Mouse (Mus musculus) heart, postnatal 4 days (tissue): ENCODE measurements around the gene Vmn2r84. TPM values are rescaled to one million over a fixed set of nuclear protein-coding genes. Genes with fewer than 3 reads are reported as not detected.
"Not testable (repeated sequence)": the region's sequence is repeated elsewhere in the genome, so short reads cannot be mapped to it uniquely, and the experiment has no call there.

ENCODE experiments used
- DNase-seq: peaks from one replicate; pipeline ENCODE4 v3.0.0; 2021
- total RNA-seq, 2 experiments: library from RNA; stranded (reverse); gene quantifications; 2 replicates each; pipeline ENCODE4 v1.2.3; 2021

The Vmn2r84 gene
- total RNA-seq, result not detected

- DNase-seq, result no peak
Observed at GRCm38 (mm10) chr10:130394232-130394631, at the start of gene Vmn2r84. Vmn2r84 (minus strand) TSS chr10:130394332.

- DNase-seq, result not testable (repeated sequence)
Observed at GRCm38 (mm10) chr10:130434185-130434898, 40.2 kb upstream of the Vmn2r84 start.

- DNase-seq, result not testable (repeated sequence)
Observed at GRCm38 (mm10) chr10:130429603-130430002, 35.5 kb upstream of the Vmn2r84 start, which contains the start of gene Vmn2r85. Vmn2r85 (minus strand) TSS chr10:130429703.

GRCm38 (mm10) chr10:130422368-130422767, 28.2 kb upstream of the Vmn2r84 start:
- not testable (repeated sequence) for DNase-seq

- DNase-seq, result no peak
Observed at GRCm38 (mm10) chr10:130420401-130420800, 26.3 kb upstream of the Vmn2r84 start.

GRCm38 (mm10) chr10:130419954-130420353, 25.8 kb upstream of the Vmn2r84 start:
- not testable (repeated sequence) for DNase-seq

GRCm38 (mm10) chr10:130416352-130416751, 22.2 kb upstream of the Vmn2r84 start:
- DNase-seq, result not testable (repeated sequence)

- not testable (repeated sequence) for DNase-seq
Observed at GRCm38 (mm10) chr10:130412167-130412698, 18.1 kb upstream of the Vmn2r84 start.

GRCm38 (mm10) chr10:130375145-130375544, 19.0 kb downstream of the Vmn2r84 start:
- DNase-seq, result no peak

- DNase-seq, result no peak
Observed at GRCm38 (mm10) chr10:130372491-130373173, 21.5 kb downstream of the Vmn2r84 start.

- no peak for DNase-seq
Observed at GRCm38 (mm10) chr10:130371644-130372043, 22.5 kb downstream of the Vmn2r84 start.

GRCm38 (mm10) chr10:130370005-130370682, 24.0 kb downstream of the Vmn2r84 start:
- DNase-seq, result no peak

GRCm38 (mm10) chr10:130368384-130368783, 25.7 kb downstream of the Vmn2r84 start:
- no peak for DNase-seq

- no peak for DNase-seq
Observed at GRCm38 (mm10) chr10:130364766-130365165, 29.4 kb downstream of the Vmn2r84 start.

GRCm38 (mm10) chr10:130363438-130364164, 30.5 kb downstream of the Vmn2r84 start:
- no peak for DNase-seq

GRCm38 (mm10) chr10:130344056-130344455, 50.1 kb downstream of the Vmn2r84 start:
- DNase-seq, result no peak

- not testable (repeated sequence) for DNase-seq
Observed at GRCm38 (mm10) chr10:130340050-130340449, 54.1 kb downstream of the Vmn2r84 start.

- DNase-seq, result no peak
Observed at GRCm38 (mm10) chr10:130337581-130337980, 56.6 kb downstream of the Vmn2r84 start.

- no peak for DNase-seq
Observed at GRCm38 (mm10) chr10:130336385-130336784, 57.7 kb downstream of the Vmn2r84 start.

GRCm38 (mm10) chr10:130330711-130331110, 63.4 kb downstream of the Vmn2r84 start:
- DNase-seq, result no peak
